Mouse (Mus musculus): ENCODE results near the gene Tmem201.

- TF ChIP-seq POLR2A (IDR thresholded peaks at IDR 0.05; ENCODE audit: low read depth, low read length) (no peak), CTCF (conservative IDR thresholded peaks at IDR 0.05; ENCODE audit: insufficient read depth, insufficient read length, low read depth, low read length) (no peak)
Measured at GRCm38 (mm10) chr4:149744119-149744518, 6.3 kb upstream of the Tmem201 start.

Measured in kidney, adult 2 months (tissue).